Mouse (Mus musculus): ENCODE results near the gene Bok. TPM values are rescaled to one million over a fixed set of nuclear protein-coding genes. Genes with fewer than 3 reads are reported as not detected.

Bok gene
- polyA plus RNA-seq (2015; fragmentation: Nextera tagmentation; extraction: Ambion mirVana), result 54.1 and 62.1 TPM in 2 replicates

GRCm38 (mm10) chr1:93685401-93686244, at the start of gene Bok:
Gene Bok, plus strand, starts transcription at chr1:93685660.

GRCm38 (mm10) chr1:93658559-93658958, 26.9 kb upstream of the Bok start, which contains the start of gene Stk25:
Gene Stk25, minus strand, starts transcription at chr1:93658659.

Other genes starting within 250 kb of the Bok start
- gene Hdlbp, start 206.8 kb upstream of the Bok start, polyA plus RNA-seq (2015; fragmentation: Nextera tagmentation; extraction: Ambion mirVana), result 92.2 and 145 TPM in 2 replicates
- 3.8 and 5.1 TPM in 2 replicates for gene Farp2, start 173.6 kb upstream of the Bok start, polyA plus RNA-seq (2015; fragmentation: Nextera tagmentation; extraction: Ambion mirVana)
- 135 and 159 TPM in 2 replicates for gene Stk25, start 27.0 kb upstream of the Bok start, polyA plus RNA-seq (2015; fragmentation: Nextera tagmentation; extraction: Ambion mirVana)
- gene Atg4b, start 65.8 kb downstream of the Bok start, polyA plus RNA-seq (2015; fragmentation: Nextera tagmentation; extraction: Ambion mirVana), result 64.2 and 79.9 TPM in 2 replicates
- 33.5 and 51.4 TPM in 2 replicates for gene Thap4, start 69.2 kb downstream of the Bok start, polyA plus RNA-seq (2015; fragmentation: Nextera tagmentation; extraction: Ambion mirVana)
- gene Dtymk, start 116.3 kb downstream of the Bok start, polyA plus RNA-seq (2015; fragmentation: Nextera tagmentation; extraction: Ambion mirVana), result 206 and 220 TPM in 2 replicates
- 7.0 and 7.7 TPM in 2 replicates for gene Ing5, start 118.3 kb downstream of the Bok start, polyA plus RNA-seq (2015; fragmentation: Nextera tagmentation; extraction: Ambion mirVana)
- 12.4 and 27.5 TPM in 2 replicates for gene D2hgdh, start 139.2 kb downstream of the Bok start, polyA plus RNA-seq (2015; fragmentation: Nextera tagmentation; extraction: Ambion mirVana)
- not detected in 2 replicates for gene Gal3st2, start 175.6 kb downstream of the Bok start, polyA plus RNA-seq (2015; fragmentation: Nextera tagmentation; extraction: Ambion mirVana)
- not detected in 2 replicates for gene Gal3st2b, start 232.7 kb downstream of the Bok start, polyA plus RNA-seq (2015; fragmentation: Nextera tagmentation; extraction: Ambion mirVana)

Data from adrenal gland, postnatal 0 days (tissue).